Mouse (Mus musculus): ENCODE measurements at regions not wholly inside any gene's neighbourhood (a gene's known extent, or its start where the extent isn't known, plus 50 kb on each side); places are given as distances from the start of the nearest gene placed in this dataset.

DNA sequence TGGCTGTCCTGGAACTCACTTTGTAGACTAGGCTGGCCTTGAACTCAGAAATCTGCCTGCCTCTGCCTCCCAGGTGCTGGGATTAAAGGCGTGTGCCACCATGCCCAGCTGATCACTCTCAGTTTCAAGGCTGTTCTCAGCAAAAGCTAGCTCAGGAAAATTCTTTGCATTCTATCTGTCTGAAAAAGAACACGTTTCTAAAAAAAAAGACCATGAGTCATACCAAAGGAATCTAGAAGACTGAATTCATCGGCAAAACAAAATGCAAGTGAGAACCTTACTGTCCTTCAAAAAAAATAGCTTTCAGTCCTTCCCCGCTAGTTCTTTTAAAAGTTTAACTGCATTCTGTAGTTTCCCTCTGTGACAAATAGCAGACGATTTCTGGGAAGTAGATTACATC lies 596.3 kb upstream of the Syt1 start:
- no peak for DNase-seq

DNA sequence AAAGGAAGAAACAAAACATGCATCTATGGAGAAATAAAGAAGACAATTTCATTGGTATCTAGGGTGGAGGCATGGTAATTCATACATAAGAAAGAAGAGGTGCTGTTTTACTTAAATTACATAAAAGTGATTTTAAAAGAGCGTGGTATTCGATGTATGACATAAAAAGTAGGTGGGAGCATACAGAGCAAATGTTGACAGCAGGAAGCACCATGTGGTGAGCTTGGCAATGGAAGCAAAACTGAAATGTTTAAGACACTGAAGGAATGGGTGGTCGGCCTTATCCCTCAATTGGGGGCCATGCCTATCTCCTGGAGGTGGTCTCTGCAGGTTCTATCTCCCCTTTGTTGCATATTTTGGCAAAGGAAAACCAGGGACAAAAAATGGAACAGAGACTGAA lies 592.5 kb upstream of the Syt1 start:
- no peak for DNase-seq

DNA sequence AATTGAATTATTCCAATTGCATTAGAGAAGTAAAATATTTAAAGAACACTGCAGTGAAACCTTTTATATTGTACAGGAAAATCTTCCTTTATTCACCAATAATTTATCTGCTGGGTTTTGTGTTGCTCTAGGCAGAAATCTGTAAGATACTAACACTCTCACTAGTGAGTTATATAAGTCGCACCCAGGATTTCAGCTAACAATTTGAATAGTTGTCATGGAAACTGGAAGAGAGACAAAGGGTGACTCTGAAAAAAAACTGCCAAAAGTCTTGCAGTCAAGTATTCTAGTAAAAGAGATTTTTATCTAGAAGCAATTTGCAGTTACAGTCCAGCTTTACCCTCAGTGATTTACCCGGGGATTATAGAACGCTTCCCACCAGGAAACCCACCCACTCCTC lies 587.8 kb upstream of the Syt1 start:
- DNase-seq: no peak

GRCm38 (mm10) chr10:109573200-109573599 lies 562.4 kb upstream of the Syt1 start:
- DNase-seq: no peak

DNA sequence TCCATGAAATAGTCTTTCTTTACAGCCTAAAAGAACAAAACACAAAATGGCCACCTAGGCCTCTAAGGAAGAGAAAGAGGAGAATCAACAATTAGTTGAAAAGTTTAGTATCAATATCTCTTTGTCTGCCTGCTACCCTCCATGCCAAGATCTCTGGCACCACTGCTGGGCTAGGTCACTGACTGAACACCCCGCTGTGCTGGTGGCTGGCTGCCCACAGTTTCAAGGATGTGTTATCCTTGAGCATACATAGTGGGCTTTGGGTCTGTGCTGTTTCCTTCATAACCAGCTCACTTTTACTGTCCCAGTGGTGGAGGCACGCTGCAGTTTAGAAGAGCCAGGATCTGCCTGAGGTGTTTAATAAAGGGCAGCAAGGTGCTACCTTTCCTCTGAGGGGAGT lies 559.0 kb upstream of the Syt1 start:
- peak; percentile 37 for DNase-seq

DNA sequence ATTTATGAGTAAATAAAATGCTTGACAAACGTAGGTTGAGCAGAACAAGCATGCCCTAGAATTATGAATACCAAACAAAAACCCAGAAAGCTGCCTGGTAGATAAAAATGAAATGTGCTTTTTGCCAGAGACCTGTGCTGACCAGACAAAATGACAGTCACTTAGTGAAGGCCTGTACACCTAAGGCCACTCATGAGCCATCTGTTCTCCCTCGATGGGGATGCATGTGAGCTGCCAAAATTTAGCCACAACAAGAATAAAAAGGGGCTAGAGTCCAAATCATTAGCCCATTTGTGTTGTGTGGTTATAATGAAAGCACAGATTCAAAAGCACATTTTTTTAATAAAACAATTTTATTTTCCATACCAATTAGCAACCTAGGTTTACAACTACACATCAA lies 555.9 kb upstream of the Syt1 start:
- DNase-seq: peak; percentile 80

- no peak for DNase-seq
Measured at GRCm38 (mm10) chr10:109561638-109562037, 550.9 kb upstream of the Syt1 start.

DNA sequence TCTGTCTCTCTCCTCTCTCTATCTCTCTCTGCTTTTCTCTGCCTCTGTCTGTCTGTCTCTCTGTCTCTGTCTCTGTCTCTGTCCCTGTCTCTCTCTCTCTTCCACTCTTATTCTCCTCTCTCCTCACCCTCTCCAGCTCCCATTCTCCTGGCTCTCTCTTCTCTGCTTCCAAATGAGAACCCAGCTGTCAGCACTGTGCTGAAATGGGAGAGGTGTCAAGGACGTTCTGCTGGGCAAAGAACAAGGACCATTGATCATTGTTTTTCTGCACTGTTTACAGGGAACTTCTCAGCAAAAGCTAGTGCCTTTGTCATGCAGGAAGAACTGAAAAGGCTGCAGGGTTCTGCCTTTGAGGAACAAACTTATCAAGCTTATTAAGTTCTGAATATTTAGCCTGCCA lies 550.3 kb upstream of the Syt1 start:
- DNase-seq: no peak

DNA sequence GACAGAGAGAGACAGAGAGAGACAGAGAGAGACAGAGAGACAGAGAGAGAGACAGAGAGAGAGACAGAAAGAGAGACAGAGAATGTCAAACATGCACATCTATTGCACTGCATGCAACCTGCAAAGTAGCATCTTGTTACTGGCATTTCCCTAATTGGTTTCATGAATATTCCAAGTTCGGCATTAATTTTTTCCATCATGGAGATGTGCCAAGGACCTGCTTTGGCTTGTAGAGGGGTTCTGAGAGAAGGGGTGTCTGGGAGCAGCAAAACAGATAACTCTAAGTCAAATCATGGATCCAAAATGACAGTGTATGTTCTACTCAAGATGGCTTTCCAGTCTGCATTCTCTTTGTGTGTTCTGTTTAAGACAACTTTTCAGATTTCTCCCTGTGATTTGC lies 532.5 kb upstream of the Syt1 start:
- no peak for DNase-seq

GRCm38 (mm10) chr10:109540229-109540628 lies 529.4 kb upstream of the Syt1 start:
- DNase-seq: no peak

DNA sequence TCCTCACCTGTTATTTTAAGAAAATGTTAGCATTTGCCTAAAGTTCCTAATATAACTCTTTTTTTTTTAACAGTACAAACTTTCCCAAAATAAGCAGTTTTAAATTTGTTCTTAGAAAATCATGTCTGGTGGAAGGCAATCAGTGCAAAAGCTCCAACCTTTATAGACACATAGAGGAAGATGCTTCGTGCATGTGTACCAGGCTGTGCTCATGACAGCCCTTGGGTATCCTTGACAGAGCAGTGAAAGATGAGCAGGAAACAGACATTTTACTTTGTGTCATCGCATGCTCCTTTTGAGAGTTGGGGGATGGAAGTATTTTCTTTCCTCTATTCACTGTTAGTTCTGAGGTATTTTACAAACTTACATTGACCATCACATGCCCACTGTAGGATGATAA lies 517.3 kb upstream of the Syt1 start:
- no peak for DNase-seq

DNA sequence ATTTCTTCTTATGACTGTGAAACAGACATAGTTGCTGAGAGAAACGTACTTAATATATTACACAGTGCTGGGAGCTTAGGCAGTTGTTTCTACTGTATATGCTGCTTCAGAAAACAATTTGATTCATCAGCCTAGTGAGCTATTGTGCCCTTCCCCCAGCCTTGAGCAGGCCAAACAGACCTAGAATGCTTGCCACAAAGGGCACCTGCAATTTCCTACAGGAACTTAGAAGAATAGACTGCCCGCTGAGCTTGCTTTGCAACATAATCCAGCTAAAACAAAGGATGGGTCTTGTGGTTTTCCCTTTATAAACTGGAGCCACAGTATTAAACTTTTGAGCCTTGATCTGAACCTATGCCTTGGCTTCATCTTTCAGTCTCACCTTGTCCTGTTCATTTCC lies 510.9 kb upstream of the Syt1 start:
- no peak for DNase-seq

GRCm38 (mm10) chr10:109517664-109518063 lies 506.9 kb upstream of the Syt1 start:
- no peak for DNase-seq

DNA sequence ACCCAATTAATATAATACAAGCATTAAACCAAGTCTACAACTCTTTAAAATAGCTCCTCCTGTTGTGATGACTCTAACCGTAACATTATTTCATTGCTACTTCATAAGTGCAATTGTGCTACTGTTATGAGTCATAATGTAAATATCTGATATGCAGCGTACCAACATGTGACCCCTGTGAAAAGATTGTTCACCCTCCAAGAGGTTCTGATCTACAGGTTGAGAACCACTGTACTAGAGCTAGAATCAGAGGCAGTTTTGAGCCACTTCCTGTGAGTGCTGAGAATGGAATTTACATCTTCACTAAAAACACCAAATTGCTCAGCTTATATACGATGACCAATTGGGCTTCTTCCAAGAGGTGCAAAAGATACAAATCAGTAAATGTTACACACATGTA lies 504.4 kb upstream of the Syt1 start:
- DNase-seq: no peak

DNA sequence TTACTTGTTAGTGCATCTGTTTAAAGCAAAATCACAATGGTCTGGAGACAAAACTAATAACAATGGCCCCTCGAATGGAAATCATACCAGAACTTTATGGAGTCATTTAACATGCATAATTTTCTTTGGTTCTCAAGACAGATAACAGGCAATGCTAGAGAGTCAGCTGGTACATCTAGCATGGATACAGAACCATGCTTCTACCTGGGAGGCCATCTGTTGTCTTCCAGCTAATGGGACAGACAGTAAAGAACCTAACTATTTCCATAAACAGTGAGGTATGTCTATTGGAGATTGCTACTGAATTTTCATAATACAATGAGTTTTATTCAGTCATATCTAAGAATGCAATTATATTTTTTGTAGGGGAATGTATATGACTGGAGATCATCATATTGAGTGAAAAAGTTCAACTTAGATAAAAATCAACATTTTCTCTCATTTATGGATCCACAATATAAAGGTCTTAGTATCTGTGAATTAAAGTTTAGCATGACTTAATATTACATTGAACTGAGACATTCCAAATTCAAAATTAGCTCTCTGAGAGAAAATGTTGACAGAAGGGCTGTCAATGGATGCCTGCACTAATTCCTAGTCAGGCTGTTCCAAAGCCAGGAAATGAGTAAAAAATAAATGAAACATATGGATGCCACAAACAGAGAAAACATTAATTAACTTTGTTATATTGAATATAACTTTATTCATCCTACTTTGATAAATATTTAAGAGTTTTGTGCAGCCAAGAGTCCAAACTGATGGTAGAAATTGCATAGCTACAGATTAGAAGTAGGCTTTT lies 500.3 kb upstream of the Syt1 start:
- DNase-seq: no peak

GRCm38 (mm10) chr10:109508553-109508952 lies 497.8 kb upstream of the Syt1 start:
- DNase-seq: no peak

DNA sequence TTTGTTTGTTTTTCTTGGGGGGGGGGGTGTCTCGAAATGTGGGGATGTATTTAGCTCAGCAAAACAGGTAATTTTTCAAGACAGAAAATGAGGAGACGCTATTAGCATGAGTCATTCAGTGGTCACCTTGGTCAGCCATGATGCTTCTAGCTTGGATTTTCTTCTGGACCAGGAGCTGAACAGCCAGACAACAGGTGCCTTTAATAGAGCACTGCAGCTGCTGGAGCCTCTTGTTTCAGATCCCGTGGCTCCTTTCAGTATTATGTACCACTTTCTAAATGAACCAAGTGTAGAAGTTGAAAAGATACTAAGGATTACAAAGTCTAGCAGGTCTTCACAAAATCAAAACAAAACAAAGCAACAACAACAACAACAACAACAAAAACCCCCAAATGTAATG lies 496.4 kb upstream of the Syt1 start:
- no peak for DNase-seq

DNA sequence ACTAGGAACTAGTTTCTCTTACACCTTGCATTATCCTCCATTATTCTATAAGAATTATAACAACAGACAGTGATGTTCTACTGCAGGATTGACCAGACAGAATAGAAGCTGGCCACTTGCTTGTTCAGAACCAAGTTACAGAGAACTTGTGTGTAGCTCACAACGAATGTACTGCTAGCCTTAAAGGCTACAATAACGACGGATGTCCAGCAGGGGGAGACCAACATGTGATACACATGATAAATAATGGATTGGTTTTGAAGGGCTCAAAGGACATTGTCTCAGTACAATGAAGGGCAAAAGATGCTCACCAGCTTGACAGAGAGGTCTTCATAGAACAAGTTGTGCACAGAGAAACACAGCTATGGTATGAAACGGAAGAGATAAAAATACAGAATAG lies 493.9 kb upstream of the Syt1 start:
- no peak for DNase-seq

DNA sequence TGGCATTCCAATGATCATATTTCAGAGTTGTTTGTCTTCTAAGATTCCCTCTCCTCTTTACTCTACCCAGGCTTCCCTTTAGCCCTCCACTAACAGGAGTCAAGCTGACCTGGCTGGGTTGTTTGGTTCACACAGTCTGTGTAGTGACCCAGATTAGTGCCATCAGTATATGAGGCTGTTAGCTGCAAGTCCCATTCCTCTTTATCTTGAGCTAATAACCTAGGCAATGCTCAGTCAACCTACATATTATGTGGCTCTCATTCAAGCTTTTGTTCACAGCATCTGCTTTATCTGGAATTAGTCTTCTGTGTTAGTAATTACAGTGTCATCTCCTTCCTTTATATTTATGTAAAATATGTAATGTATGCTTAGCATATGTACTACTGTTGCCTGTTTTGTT lies 490.1 kb upstream of the Syt1 start:
- DNase-seq: no peak

DNA sequence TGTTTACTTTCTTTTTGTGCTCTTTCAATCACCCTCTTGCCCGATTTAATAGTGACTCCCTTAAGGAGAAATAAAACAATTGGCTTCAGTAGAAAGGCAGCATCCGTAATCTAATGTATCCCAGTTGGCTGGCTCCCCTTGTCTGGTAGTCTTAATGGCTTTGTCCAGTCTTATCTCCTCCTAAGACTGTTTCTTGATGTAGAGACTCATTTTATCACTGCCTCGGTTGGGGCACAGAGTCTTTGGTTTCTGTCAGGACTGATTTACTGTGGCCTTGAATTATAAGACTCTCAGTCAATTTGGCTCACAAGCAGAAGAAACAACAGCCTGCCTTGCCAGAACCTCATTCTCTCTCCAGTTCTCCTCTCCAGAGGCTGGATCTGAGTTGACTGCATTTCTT lies 487.5 kb upstream of the Syt1 start:
- DNase-seq: no peak

GRCm38 (mm10) chr10:109496161-109496560 lies 485.4 kb upstream of the Syt1 start:
- peak; percentile 64 for DNase-seq

DNA sequence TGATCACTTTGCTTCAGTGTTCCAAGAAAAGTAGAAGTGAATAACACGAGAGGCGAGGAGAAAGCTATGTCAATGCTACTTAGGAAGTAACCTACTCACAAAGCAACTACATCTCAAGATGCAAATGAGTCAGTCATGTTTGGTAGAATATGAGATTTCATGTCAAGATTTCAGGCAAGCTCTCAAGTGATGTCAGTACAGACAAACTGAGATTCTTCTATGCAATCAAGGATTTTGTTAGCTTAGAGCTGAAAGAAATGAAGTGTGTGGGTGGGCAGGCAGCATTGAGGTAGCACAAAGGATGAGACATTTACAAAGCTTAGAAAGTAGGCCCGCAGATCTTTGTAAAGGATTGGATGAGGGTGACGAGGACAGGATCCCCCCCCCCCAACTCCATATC lies 480.0 kb upstream of the Syt1 start:
- no peak for DNase-seq

- DNase-seq: no peak
Measured at GRCm38 (mm10) chr10:109488000-109488399, 477.2 kb upstream of the Syt1 start.

GRCm38 (mm10) chr10:109486917-109487604 lies 476.3 kb upstream of the Syt1 start:
- DNase-seq: no peak

DNA sequence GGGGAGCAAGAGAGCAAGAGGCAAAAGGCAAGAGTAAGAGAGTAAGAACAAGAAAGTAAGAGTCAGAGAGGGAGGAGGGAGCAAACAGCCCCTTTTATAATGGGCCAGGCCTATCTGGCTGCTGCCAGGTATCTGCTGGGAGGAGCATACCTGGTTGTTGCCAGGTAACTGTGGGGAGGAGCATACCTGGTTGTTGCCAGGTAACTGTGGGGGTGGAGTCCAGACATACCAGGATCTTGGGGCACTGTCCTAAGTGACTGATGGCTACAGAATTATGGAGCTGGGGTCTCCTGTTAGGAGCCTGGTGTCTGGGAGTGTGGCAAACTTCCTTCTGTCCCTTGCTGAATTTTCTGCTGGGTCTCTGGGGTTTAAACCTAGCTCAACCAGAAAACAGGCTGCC lies 469.8 kb upstream of the Syt1 start:
- DNase-seq: no peak

Data from cerebellum, adult 11 months (tissue).